Mouse (Mus musculus) lung, embryonic 16.5 days (tissue): ENCODE results near the gene Col23a1. TPM values are rescaled to one million over a fixed set of nuclear protein-coding genes. Genes with fewer than 3 reads are reported as not detected.

ENCODE experiments used
- ATAC-seq: fragments of 200-750 bp; cut with Nextera tagmentation; 2 replicates; pipeline ENCODE4 v1.8.0; 2017; ENCODE audit warnings: low read depth, mild to moderate bottlenecking, moderate library complexity
- H3K27ac ChIP-seq: fragments of 300-500 bp; sonication (generic); 2 replicates; pipeline ENCODE4 v1.5.1; 2014; ENCODE audit warnings: mild to moderate bottlenecking, control low read depth, low read length
- H3K27me3 ChIP-seq: fragments of 300-500 bp; sonication (generic); 2 replicates; pipeline ENCODE4 v1.6.1; 2014; ENCODE audit warnings: low read depth, low read length, mixed read lengths; ENCODE audit not compliant: control insufficient read depth, insufficient read depth
- H3K36me3 ChIP-seq: fragments of 300-500 bp; sonication (generic); 2 replicates; pipeline ENCODE4 v1.6.1; 2014; ENCODE audit warnings: low read length; ENCODE audit not compliant: control insufficient read depth, insufficient read depth
- H3K4me1 ChIP-seq: fragments of 300-500 bp; sonication (generic); replicated peaks from 2 replicates; pipeline ENCODE4 v1.6.1; 2014; ENCODE audit warnings: low read length, mixed read lengths; ENCODE audit not compliant: control insufficient read depth, insufficient read depth
- H3K4me2 ChIP-seq: fragments of 300-500 bp; sonication (generic); 2 replicates; pipeline ENCODE4 v1.6.1; 2014; ENCODE audit warnings: low read depth, low read length, control low read depth
- H3K4me3 ChIP-seq: fragments of 300-500 bp; sonication (generic); 2 replicates; pipeline ENCODE4 v1.5.1; 2014; ENCODE audit warnings: mild to moderate bottlenecking, low read length, control low read depth
- H3K9ac ChIP-seq: fragments of 300-500 bp; sonication (generic); 2 replicates; pipeline ENCODE4 v1.6.1; 2014; ENCODE audit warnings: low read length, control low read depth
- H3K9me3 ChIP-seq: fragments of 300-500 bp; sonication (generic); 2 replicates; pipeline ENCODE4 v1.6.1; 2016; ENCODE audit warnings: low read length; ENCODE audit not compliant: control insufficient read depth
- WGBS: fragments of 180-500 bp; shearing (Covaris S2); extraction: QIAGEN DNeasy Blood & Tissue Kit; methylation state at CpG from one replicate; pipeline ENCODE4 v1.1.7; 2014; 5-methylcytosine and 5-hydroxymethylcytosine counted together
- polyA plus RNA-seq: library from polyadenylated mRNA; unstranded; fragments of >200 nt; fragmentation: Nextera tagmentation; extraction: Ambion mirVana; gene quantifications from 2 replicates; pipeline ENCODE4 v1.2.1, GENCODE M21; 2015

The Col23a1 gene
- polyA plus RNA-seq, 1 experiment from 2014 or later = 9.7 TPM

- peaks cover 5% of the 10 kb centered on the region for H3K4me1 ChIP-seq
- H3K36me3 ChIP-seq = no peaks in the 10 kb centered on the region
- H3K9ac ChIP-seq = no peak overlapping the region
- 83% methylated on average over 4 of the region's 4 CpGs for WGBS
- no peaks in the 10 kb centered on the region for H3K9me3 ChIP-seq
- no peak for ATAC-seq
- no peak overlapping the region for H3K4me2 ChIP-seq
- no peak overlapping the region for H3K4me3 ChIP-seq
- no peaks in the 10 kb centered on the region for H3K27me3 ChIP-seq
- no peak overlapping the region for H3K27ac ChIP-seq
Observed at GRCm38 (mm10) chr11:51448680-51449079, 159.0 kb downstream of the Col23a1 start.

GRCm38 (mm10) chr11:51449881-51450280 lies 160.2 kb downstream of the Col23a1 start:
- no peaks in the 10 kb centered on the region for H3K36me3 ChIP-seq
- no peaks in the 10 kb centered on the region for H3K9me3 ChIP-seq
- H3K27me3 ChIP-seq = no peaks in the 10 kb centered on the region
- H3K9ac ChIP-seq = no peak overlapping the region
- ATAC-seq = no peak
- 71% methylated on average over 7 of the region's 7 CpGs for WGBS
- H3K27ac ChIP-seq = no peak overlapping the region
- peaks cover 2% of the 10 kb centered on the region; the same call in 1 of the 2 replicates for H3K4me1 ChIP-seq
- no peak overlapping the region for H3K4me2 ChIP-seq
- H3K4me3 ChIP-seq = no peak overlapping the region

- Histone ChIP-seq H3K4me3 (no peak overlapping the region), H3K4me2 (no peak overlapping the region), H3K9ac (no peak overlapping the region), H3K36me3 (no peaks in the 10 kb centered on the region), H3K27me3 (no peaks in the 10 kb centered on the region), H3K27ac (no peak overlapping the region), H3K4me1 (peaks cover 2% of the 10 kb centered on the region; the same call in 1 of the 2 replicates), H3K9me3 (no peaks in the 10 kb centered on the region)
- ATAC-seq = no peak
- WGBS = 67% methylated on average over 5 of the region's 5 CpGs
Observed at GRCm38 (mm10) chr11:51451281-51451680, 161.6 kb downstream of the Col23a1 start.

- H3K4me1 ChIP-seq = peaks cover 2% of the 10 kb centered on the region; the same call in 1 of the 2 replicates
- 19% methylated on average over 7 of the region's 7 CpGs for WGBS
- ATAC-seq = no peak
- no peak overlapping the region for H3K4me2 ChIP-seq
- H3K36me3 ChIP-seq = no peaks in the 10 kb centered on the region
- H3K27ac ChIP-seq = no peak overlapping the region
- H3K4me3 ChIP-seq = no peak overlapping the region
- no peaks in the 10 kb centered on the region for H3K9me3 ChIP-seq
- no peak overlapping the region for H3K9ac ChIP-seq
- no peaks in the 10 kb centered on the region for H3K27me3 ChIP-seq
Observed at GRCm38 (mm10) chr11:51451925-51452324, 162.2 kb downstream of the Col23a1 start.

- no peak overlapping the region for H3K9ac ChIP-seq
- no peaks in the 10 kb centered on the region for H3K36me3 ChIP-seq
- no peak overlapping the region for H3K4me2 ChIP-seq
- ATAC-seq = no peak
- WGBS = 86% methylated on average over 9 of the region's 9 CpGs
- H3K27ac ChIP-seq = no peak overlapping the region
- no peaks in the 10 kb centered on the region for H3K9me3 ChIP-seq
- no peak overlapping the region for H3K4me3 ChIP-seq
- H3K27me3 ChIP-seq = no peaks in the 10 kb centered on the region
- 0 out of 2 replicates have a peak, but pooled peaks cover 2% of the 10 kb centered on the region for H3K4me1 ChIP-seq
Observed at GRCm38 (mm10) chr11:51453742-51454141, 164.0 kb downstream of the Col23a1 start.

- Histone ChIP-seq H3K27ac (no peak overlapping the region), H3K9me3 (no peaks in the 10 kb centered on the region), H3K4me2 (no peak overlapping the region), H3K4me3 (no peak overlapping the region), H3K27me3 (no peaks in the 10 kb centered on the region), H3K36me3 (no peaks in the 10 kb centered on the region), H3K9ac (no peak overlapping the region), H3K4me1 (peaks cover 9% of the 10 kb centered on the region; the same call in 1 of the 2 replicates)
- ATAC-seq = no peak
Observed at GRCm38 (mm10) chr11:51455501-51455900, 165.8 kb downstream of the Col23a1 start.

- no peak overlapping the region for H3K4me3 ChIP-seq
- no peaks in the 10 kb centered on the region for H3K36me3 ChIP-seq
- no peak for ATAC-seq
- no peak overlapping the region for H3K4me2 ChIP-seq
- no peaks in the 10 kb centered on the region for H3K9me3 ChIP-seq
- H3K4me1 ChIP-seq = peaks cover 6% of the 10 kb centered on the region; the same call in 1 of the 2 replicates
- H3K27me3 ChIP-seq = no peaks in the 10 kb centered on the region
- H3K27ac ChIP-seq = no peak overlapping the region
- H3K9ac ChIP-seq = no peak overlapping the region
- WGBS = 56% methylated on average over 5 of the region's 5 CpGs
Observed at GRCm38 (mm10) chr11:51457624-51458023, 167.9 kb downstream of the Col23a1 start.

GRCm38 (mm10) chr11:51458649-51459048 lies 168.9 kb downstream of the Col23a1 start:
- no peaks in the 10 kb centered on the region for H3K27me3 ChIP-seq
- H3K4me1 ChIP-seq = peaks cover 6% of the 10 kb centered on the region; the same call in 1 of the 2 replicates
- H3K9me3 ChIP-seq = no peaks in the 10 kb centered on the region
- no peak for ATAC-seq
- H3K4me2 ChIP-seq = no peak overlapping the region
- H3K9ac ChIP-seq = no peak overlapping the region
- 30% methylated on average over 4 of the region's 4 CpGs for WGBS
- H3K4me3 ChIP-seq = no peak overlapping the region
- no peaks in the 10 kb centered on the region for H3K36me3 ChIP-seq
- no peak overlapping the region for H3K27ac ChIP-seq

- Histone ChIP-seq H3K4me3 (no peak overlapping the region), H3K4me2 (no peak overlapping the region), H3K27ac (no peak overlapping the region; the same call in 1 of the 2 replicates), H3K36me3 (no peaks in the 10 kb centered on the region), H3K9ac (peak overlapping the region; percentile 31; the same call in 1 of the 2 replicates), H3K4me1 (peaks cover 6% of the 10 kb centered on the region; the same call in 1 of the 2 replicates), H3K27me3 (no peaks in the 10 kb centered on the region), H3K9me3 (no peaks in the 10 kb centered on the region)
- peak; percentile 53; the same call in 1 of the 2 replicates for ATAC-seq
- WGBS = 44% methylated on average over 8 of the region's 8 CpGs
Observed at GRCm38 (mm10) chr11:51459569-51460043, 169.9 kb downstream of the Col23a1 start.
